Mouse (Mus musculus) heart, postnatal 0 days (tissue): Measurements from ENCODE around the gene Emilin1. TPM values are rescaled to one million over a fixed set of nuclear protein-coding genes. Genes with fewer than 3 reads are reported as not detected.
A peak's percentile ranks its signal among the peaks of the same experiment; 100 is the strongest.

Experiments
- ATAC-seq: fragments of 200-750 bp; cut with Nextera tagmentation; 2 replicates; pipeline ENCODE4 v1.8.0; 2017; ENCODE audit warnings: low read depth, moderate number of reproducible peaks, moderate library complexity; ENCODE audit not compliant: insufficient read depth
- DNase-seq: peaks from one replicate; pipeline ENCODE4 v3.0.0-alpha.2; 2016; ENCODE audit warnings: low spot score
- H3K27ac ChIP-seq: fragments of 300-500 bp; sonication (generic); 2 replicates; pipeline ENCODE4 v1.5.1; 2014; ENCODE audit warnings: low read depth, mild to moderate bottlenecking
- H3K27me3 ChIP-seq: fragments of 300-500 bp; sonication (generic); 2 replicates; pipeline ENCODE4 v1.6.1; 2014; ENCODE audit warnings: low read length, mixed read lengths; ENCODE audit not compliant: control insufficient read depth, insufficient read depth
- H3K36me3 ChIP-seq: fragments of 300-500 bp; sonication (generic); replicated peaks from 2 replicates; pipeline ENCODE4 v1.6.1; 2014; ENCODE audit warnings: low read length, mixed read lengths; ENCODE audit not compliant: control insufficient read depth, insufficient read depth
- H3K4me1 ChIP-seq: fragments of 300-500 bp; sonication (generic); 2 replicates; pipeline ENCODE4 v1.6.1; 2014; ENCODE audit warnings: antibody characterized with exemption; ENCODE audit not compliant: control insufficient read depth, insufficient read depth
- H3K4me2 ChIP-seq: fragments of 300-500 bp; sonication (generic); 2 replicates; pipeline ENCODE4 v1.6.1; 2014; ENCODE audit warnings: low read depth, mild to moderate bottlenecking, low read length, moderate library complexity
- H3K4me3 ChIP-seq: fragments of 300-500 bp; sonication (generic); 2 replicates; pipeline ENCODE4 v1.5.1; 2014; ENCODE audit warnings: low read depth, low read length
- H3K9ac ChIP-seq: fragments of 300-500 bp; sonication (generic); replicated peaks from 2 replicates; pipeline ENCODE4 v1.6.1; 2014; ENCODE audit warnings: low read depth, low read length, mixed read lengths
- H3K9me3 ChIP-seq: fragments of 300-500 bp; sonication (generic); replicated peaks from 2 replicates; pipeline ENCODE4 v1.6.1; 2016; ENCODE audit warnings: low read length; ENCODE audit not compliant: control insufficient read depth
- CTCF ChIP-seq: IDR thresholded peaks from 2 replicates; pipeline ENCODE4 v1.5.1; 2016; ENCODE audit warnings: antibody characterized with exemption, control low read depth, low read depth
- EP300 ChIP-seq: IDR thresholded peaks from 2 replicates; pipeline ENCODE4 v1.6.1; 2016; ENCODE audit warnings: antibody characterized with exemption, low read depth
- WGBS: fragments of 180-500 bp; shearing (Covaris S2); extraction: QIAGEN DNeasy Blood & Tissue Kit; methylation state at CpG from one replicate; pipeline ENCODE4 v1.1.7; 2014; 5-methylcytosine and 5-hydroxymethylcytosine counted together
- polyA plus RNA-seq: library from polyadenylated mRNA; unstranded; fragments of >200 nt; fragmentation: Nextera tagmentation; extraction: Ambion mirVana; gene quantifications from 2 replicates; pipeline ENCODE4 v1.2.1, GENCODE M21; 2015
- total RNA-seq: library from RNA; depleted of rRNA; stranded (reverse); fragments of >200 nt; gene quantifications from 2 replicates; pipeline ENCODE4 v1.2.3, GENCODE M21; 2014; ENCODE audit warnings: low replicate concordance

Gene Emilin1
- total and polyA plus RNA-seq, 2 experiments from 2014 or later, result 63.5 to 68.3 TPM

DNA sequence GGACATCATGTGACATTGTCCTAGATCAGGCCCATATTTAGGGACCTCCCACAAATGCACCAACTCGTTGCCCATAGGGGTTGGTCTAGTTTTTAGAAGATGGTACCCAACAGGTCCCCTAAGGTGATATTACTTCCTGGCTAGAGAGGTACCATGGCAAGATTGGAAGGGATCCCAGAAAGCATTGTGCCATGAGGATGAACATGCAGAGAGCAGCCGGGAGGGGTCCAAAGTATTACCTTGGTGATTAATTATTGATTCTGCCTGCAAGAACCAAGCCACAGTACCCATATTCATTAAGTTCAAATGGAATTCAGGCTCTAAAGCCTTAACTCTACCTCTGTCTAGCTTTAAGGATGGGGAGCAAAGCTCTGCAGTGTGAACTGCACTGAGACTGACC, 12.9 kb downstream of the Emilin1 start:
- DNase-seq (no peak), ATAC-seq (no peak)
- 68% methylated on average over 2 of the region's 2 CpGs for WGBS

DNA sequence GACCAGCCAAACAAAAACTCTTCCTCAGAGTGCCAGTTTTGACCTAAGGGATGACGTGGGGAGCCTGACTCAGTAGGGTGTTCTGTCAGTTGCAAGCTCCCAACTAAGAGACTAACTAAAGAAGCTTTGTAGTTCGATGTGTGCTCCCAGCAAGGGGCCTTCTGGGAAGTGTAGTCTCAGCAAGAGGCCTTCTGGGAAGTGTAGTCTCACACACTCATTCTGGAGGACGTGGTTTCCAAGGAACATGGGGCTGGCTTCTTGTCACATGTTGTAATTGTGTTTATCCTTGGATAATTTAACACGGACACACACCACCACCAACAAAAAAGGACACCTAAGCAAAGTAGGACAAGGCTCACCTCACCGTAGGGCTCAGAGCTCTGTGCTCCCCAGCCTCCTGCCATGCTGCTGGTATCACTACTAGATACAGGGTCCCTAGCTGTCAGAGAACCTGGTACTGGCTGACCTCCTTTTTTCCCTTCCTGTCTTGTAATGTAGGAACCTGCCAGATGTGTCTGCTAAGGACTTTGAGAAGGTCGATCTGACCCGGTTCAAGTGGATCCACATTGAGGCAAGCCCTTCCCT, 14.8 kb downstream of the Emilin1 start:
- H3K9me3 ChIP-seq, result no peaks in the 10 kb centered on the region
- DNase-seq (peak; percentile 55), ATAC-seq (no peak)
- no peak overlapping the region for H3K4me3 ChIP-seq
- TF ChIP-seq CTCF, result no peak
- no peak for TF ChIP-seq EP300
- H3K27ac ChIP-seq, result no peak overlapping the region
- no peaks in the 10 kb centered on the region for H3K27me3 ChIP-seq
- WGBS, result 44% methylated on average over 7 of the region's 7 CpGs
- H3K4me2 ChIP-seq, result no peak overlapping the region
- H3K4me1 ChIP-seq, result no peaks in the 10 kb centered on the region; the same call in 1 of the 2 replicates
- H3K36me3 ChIP-seq, result no peaks in the 10 kb centered on the region
- H3K9ac ChIP-seq, result no peak overlapping the region

More for the DNA sequence above, 12.9 kb downstream of the Emilin1 start:
- Histone ChIP-seq H3K4me1 (peaks cover 6% of the 10 kb centered on the region; the same call in 1 of the 2 replicates), H3K9ac (no peak overlapping the region), H3K27me3 (no peaks in the 10 kb centered on the region), H3K27ac (no peak overlapping the region), H3K4me3 (no peak overlapping the region), H3K9me3 (no peaks in the 10 kb centered on the region), H3K36me3 (no peaks in the 10 kb centered on the region), H3K4me2 (no peak overlapping the region)
- no peak for TF ChIP-seq EP300
- TF ChIP-seq CTCF, result no peak

DNA sequence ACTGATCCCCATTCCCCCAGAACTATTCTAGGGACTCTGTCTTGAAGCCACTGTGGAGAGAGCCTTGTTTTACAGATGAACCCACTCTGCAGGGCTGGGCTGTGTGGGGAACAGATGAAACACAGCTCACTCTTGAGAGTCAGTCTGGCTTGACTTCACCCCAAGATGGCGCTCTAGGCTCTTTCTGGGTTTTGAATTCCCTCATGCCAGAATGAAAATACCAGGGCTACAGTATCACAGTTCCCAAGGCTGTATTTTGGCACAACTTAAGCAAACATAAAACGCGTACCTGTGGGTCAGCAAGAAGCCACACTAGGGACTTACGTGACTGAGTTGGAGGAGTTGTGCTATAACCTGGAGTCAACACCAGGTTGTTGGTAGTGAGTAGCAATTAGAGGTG, 16.9 kb downstream of the Emilin1 start:
- DNase-seq (peak; percentile 67), ATAC-seq (peak; percentile 73)
- Histone ChIP-seq H3K9me3 (no peaks in the 10 kb centered on the region), H3K27me3 (no peaks in the 10 kb centered on the region), H3K4me1 (no peaks in the 10 kb centered on the region; the same call in 1 of the 2 replicates), H3K4me3 (no peak overlapping the region), H3K9ac (no peak overlapping the region; the same call in 1 of the 2 replicates), H3K36me3 (no peaks in the 10 kb centered on the region), H3K27ac (no peak overlapping the region), H3K4me2 (no peak overlapping the region)
- 31% methylated on average over 4 of the region's 4 CpGs for WGBS
- TF ChIP-seq EP300 (no peak), CTCF (peak; percentile 78)

DNA sequence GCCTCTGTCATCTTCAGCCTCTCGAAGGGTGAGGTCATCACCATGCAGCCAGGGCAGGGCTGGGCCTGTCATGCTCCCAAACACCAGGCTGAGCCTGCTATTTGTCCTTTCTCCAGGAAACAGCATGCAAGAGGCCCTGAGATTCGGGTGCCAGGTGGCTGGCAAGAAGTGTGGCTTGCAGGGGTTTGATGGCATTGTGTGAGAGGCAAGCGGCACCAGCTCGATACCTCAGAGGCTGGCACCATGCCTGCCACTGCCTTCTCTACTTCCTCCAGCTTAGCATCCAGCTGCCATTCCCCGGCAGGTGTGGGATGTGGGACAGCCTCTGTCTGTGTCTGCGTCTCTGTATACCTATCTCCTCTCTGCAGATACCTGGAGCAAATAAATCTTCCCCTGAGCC, 17.6 kb downstream of the Emilin1 start:
- Histone ChIP-seq H3K4me3 (no peak overlapping the region), H3K4me1 (no peaks in the 10 kb centered on the region; the same call in 1 of the 2 replicates), H3K9ac (no peak overlapping the region), H3K27me3 (no peaks in the 10 kb centered on the region), H3K27ac (no peak overlapping the region), H3K4me2 (no peak overlapping the region), H3K36me3 (no peaks in the 10 kb centered on the region), H3K9me3 (no peaks in the 10 kb centered on the region)
- WGBS, result 69% methylated on average over 6 of the region's 6 CpGs
- no peak for TF ChIP-seq EP300
- no peak for TF ChIP-seq CTCF
- no peak for ATAC-seq
- DNase-seq, result no peak

DNA sequence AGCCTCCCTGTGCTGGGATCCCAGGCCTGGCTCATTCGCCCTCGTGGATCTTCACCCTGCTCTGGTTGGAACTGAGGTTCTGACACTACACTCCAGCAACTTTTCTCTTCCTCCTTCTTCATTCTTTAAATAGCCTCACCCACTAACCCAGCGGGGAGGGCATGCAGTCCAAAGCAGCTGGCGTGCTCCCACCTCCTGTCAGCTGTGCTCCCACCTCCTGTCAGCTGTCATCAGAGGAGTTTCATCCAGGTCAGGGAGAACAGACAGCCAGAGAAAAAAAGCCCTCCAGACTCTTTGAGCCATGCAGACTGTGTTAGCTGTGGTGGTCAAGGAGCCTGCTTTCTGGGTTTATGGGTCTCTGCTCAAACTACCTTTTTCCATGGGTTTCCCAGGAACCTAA, 18.2 kb downstream of the Emilin1 start:
- Histone ChIP-seq H3K4me1 (no peaks in the 10 kb centered on the region; the same call in 1 of the 2 replicates), H3K4me3 (no peak overlapping the region), H3K9me3 (no peaks in the 10 kb centered on the region), H3K27me3 (no peaks in the 10 kb centered on the region), H3K27ac (no peak overlapping the region), H3K9ac (no peak overlapping the region), H3K36me3 (no peaks in the 10 kb centered on the region), H3K4me2 (no peak overlapping the region)
- ATAC-seq (no peak), DNase-seq (no peak)
- no peak for TF ChIP-seq EP300
- no peak for TF ChIP-seq CTCF
- 46% methylated on average over 4 of the region's 4 CpGs for WGBS

DNA sequence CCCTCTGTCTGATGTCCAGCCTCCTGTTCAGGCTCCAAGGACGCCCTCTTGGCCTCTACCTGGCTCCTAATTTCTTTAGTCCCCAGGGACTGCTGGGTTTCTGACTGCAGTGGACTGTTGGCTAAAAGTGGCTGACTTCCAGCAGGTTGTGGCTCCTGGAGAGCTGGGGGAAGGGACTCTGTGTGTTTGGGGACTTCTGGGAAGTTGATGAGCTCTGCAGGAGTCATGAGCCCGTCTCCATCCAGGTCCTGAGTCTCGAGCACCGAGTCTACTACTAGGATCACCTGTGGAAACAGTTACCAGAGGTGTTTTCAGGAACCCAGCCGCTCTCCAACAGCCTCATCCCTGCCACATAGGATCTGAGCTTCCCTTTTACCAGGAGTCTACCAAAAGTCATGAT, 20.5 kb downstream of the Emilin1 start:
- WGBS, result 73% methylated on average over 5 of the region's 5 CpGs
- Histone ChIP-seq H3K9ac (no peak overlapping the region), H3K4me3 (no peak overlapping the region), H3K4me1 (no peaks in the 10 kb centered on the region), H3K27ac (no peak overlapping the region), H3K4me2 (no peak overlapping the region), H3K27me3 (no peaks in the 10 kb centered on the region), H3K36me3 (no peaks in the 10 kb centered on the region), H3K9me3 (no peaks in the 10 kb centered on the region)
- no peak for ATAC-seq
- TF ChIP-seq CTCF (no peak), EP300 (no peak)
- no peak for DNase-seq
